Mouse (Mus musculus) neural tube, embryonic 15.5 days (tissue): ENCODE data around the gene Pcbp2. TPM values are rescaled to one million over a fixed set of nuclear protein-coding genes. Genes with fewer than 3 reads are reported as not detected.

Source experiments
- ATAC-seq: fragments of 200-750 bp; cut with Nextera tagmentation; 2 replicates; pipeline ENCODE4 v1.8.0; 2017; ENCODE audit warnings: mild to moderate bottlenecking, moderate TSS enrichment, moderate library complexity; ENCODE audit not compliant: low FRiP score
- H3K27ac ChIP-seq: fragments of 300-500 bp; sonication (generic); replicated peaks from 2 replicates; pipeline ENCODE4 v1.5.1; 2015; ENCODE audit warnings: mild to moderate bottlenecking, inconsistent platforms
- H3K27me3 ChIP-seq: fragments of 300-500 bp; sonication (generic); replicated peaks from 2 replicates; pipeline ENCODE4 v1.6.1; 2015; ENCODE audit warnings: inconsistent platforms
- H3K36me3 ChIP-seq: fragments of 300-500 bp; sonication (generic); 2 replicates; pipeline ENCODE4 v1.6.1; 2015; ENCODE audit warnings: inconsistent platforms
- H3K4me1 ChIP-seq: fragments of 300-500 bp; sonication (generic); 2 replicates; pipeline ENCODE4 v1.6.1; 2015; ENCODE audit warnings: inconsistent platforms
- H3K4me2 ChIP-seq: fragments of 300-500 bp; sonication (generic); 2 replicates; pipeline ENCODE4 v1.6.1; 2015; ENCODE audit warnings: inconsistent platforms, mild to moderate bottlenecking, moderate library complexity
- H3K4me3 ChIP-seq: fragments of 300-500 bp; sonication (generic); replicated peaks from 2 replicates; pipeline ENCODE4 v1.5.1; 2015; ENCODE audit warnings: mild to moderate bottlenecking, inconsistent platforms
- H3K9ac ChIP-seq: fragments of 300-500 bp; sonication (generic); replicated peaks from 2 replicates; pipeline ENCODE4 v1.6.1; 2015; ENCODE audit warnings: mild to moderate bottlenecking, inconsistent platforms
- H3K9me3 ChIP-seq: fragments of 300-500 bp; sonication (generic); replicated peaks from 2 replicates; pipeline ENCODE4 v1.6.1; 2016; ENCODE audit warnings: inconsistent platforms
- WGBS: fragments of 180-500 bp; shearing (Covaris S2); methylation state at CpG from one replicate; pipeline ENCODE4 v1.1.7; 2015; ENCODE audit warnings: mixed read lengths; 5-methylcytosine and 5-hydroxymethylcytosine counted together
- polyA plus RNA-seq: library from polyadenylated mRNA; unstranded; fragments of >200 nt; fragmentation: Nextera tagmentation; extraction: Ambion mirVana; gene quantifications from 2 replicates; pipeline ENCODE4 v1.2.1, GENCODE M21; 2015

Pcbp2 gene
- polyA plus RNA-seq, 1 experiment from 2014 or later: 117 TPM

- Histone ChIP-seq H3K9me3 (no peaks in the 10 kb centered on the region), H3K4me2 (peak overlapping the region; percentile 87), H3K27me3 (no peaks in the 10 kb centered on the region), H3K4me3 (peak overlapping the region; percentile 67), H3K4me1 (peaks cover 63% of the 10 kb centered on the region), H3K9ac (peak overlapping the region; percentile 67), H3K27ac (peak overlapping the region; percentile 92), H3K36me3 (peaks cover 16% of the 10 kb centered on the region; the same call in 1 of the 2 replicates)
- ATAC-seq: peak; percentile 79
- 7% methylated on average over 9 of the region's 9 CpGs for WGBS
These were observed 39.8 kb downstream of the Pcbp2 start for GRCm38 (mm10) chr15:102510110-102510509.

- WGBS: 3% methylated on average over 34 of the region's 34 CpGs
- H3K4me3 ChIP-seq: peak overlapping the region; percentile 67
- H3K9me3 ChIP-seq: no peaks in the 10 kb centered on the region
- peaks cover 69% of the 10 kb centered on the region for H3K4me1 ChIP-seq
- peak overlapping the region; percentile 87 for H3K4me2 ChIP-seq
- H3K36me3 ChIP-seq: peaks cover 13% of the 10 kb centered on the region; the same call in 1 of the 2 replicates
- peak overlapping the region; percentile 67 for H3K9ac ChIP-seq
- peak overlapping the region; percentile 92 for H3K27ac ChIP-seq
- ATAC-seq: peak; percentile 96
- no peaks in the 10 kb centered on the region for H3K27me3 ChIP-seq
These were observed 40.4 kb downstream of the Pcbp2 start for GRCm38 (mm10) chr15:102510590-102511284.

- no peak for ATAC-seq
- Histone ChIP-seq H3K4me3 (peak overlapping the region; percentile 67), H3K4me2 (peak overlapping the region; percentile 87), H3K9me3 (no peaks in the 10 kb centered on the region), H3K4me1 (peaks cover 75% of the 10 kb centered on the region), H3K27ac (peak overlapping the region; percentile 92), H3K27me3 (no peaks in the 10 kb centered on the region), H3K9ac (peak overlapping the region; percentile 67; the same call in 1 of the 2 replicates), H3K36me3 (peaks cover 13% of the 10 kb centered on the region; the same call in 1 of the 2 replicates)
- 5% methylated on average over 6 of the region's 6 CpGs for WGBS
These were observed 41.0 kb downstream of the Pcbp2 start for GRCm38 (mm10) chr15:102511285-102511833.

- Histone ChIP-seq H3K27me3 (no peaks in the 10 kb centered on the region), H3K4me3 (no peak overlapping the region), H3K9ac (peak overlapping the region; percentile 12; the same call in 1 of the 2 replicates), H3K27ac (peak overlapping the region; percentile 92), H3K36me3 (peaks cover 13% of the 10 kb centered on the region; the same call in 1 of the 2 replicates), H3K4me2 (peak overlapping the region; percentile 87), H3K4me1 (peaks cover 75% of the 10 kb centered on the region), H3K9me3 (no peaks in the 10 kb centered on the region)
- ATAC-seq: no peak
- 25% methylated on average over 5 of the region's 5 CpGs for WGBS
These were observed 41.7 kb downstream of the Pcbp2 start for GRCm38 (mm10) chr15:102512010-102512409.

GRCm38 (mm10) chr15:102512471-102512870, 42.1 kb downstream of the Pcbp2 start:
- H3K9ac ChIP-seq: peak overlapping the region; percentile 12; the same call in 1 of the 2 replicates
- no peak for ATAC-seq

DNA sequence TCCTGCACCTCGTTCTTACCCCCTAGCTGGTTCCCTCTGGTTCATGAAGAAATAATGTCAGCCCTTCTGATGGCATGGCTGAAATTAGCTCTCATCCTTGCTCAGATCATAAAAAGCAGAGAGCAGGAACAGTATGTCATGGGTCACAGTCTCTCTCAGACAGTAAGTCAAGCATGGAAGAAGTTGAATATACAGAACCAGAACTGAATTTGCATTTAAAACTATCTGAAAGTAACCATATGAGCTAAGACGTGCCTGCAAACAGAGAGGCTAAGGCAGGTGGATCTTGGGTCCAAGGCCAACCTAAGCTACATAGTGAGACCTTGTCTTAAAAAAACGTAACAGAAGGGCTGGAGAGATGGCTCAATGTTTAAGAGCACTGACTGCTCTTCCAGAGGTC, 42.7 kb downstream of the Pcbp2 start:
- Histone ChIP-seq H3K9ac (no peak overlapping the region), H3K4me1 (peaks cover 75% of the 10 kb centered on the region), H3K27me3 (no peaks in the 10 kb centered on the region), H3K9me3 (no peaks in the 10 kb centered on the region), H3K4me3 (no peak overlapping the region), H3K27ac (no peak overlapping the region), H3K36me3 (0 out of 2 replicates have a peak, but pooled peaks cover 5% of the 10 kb centered on the region), H3K4me2 (no peak overlapping the region)
- no peak for ATAC-seq
- WGBS: 78% methylated on average over 3 of the region's 3 CpGs

More at GRCm38 (mm10) chr15:102512471-102512870, 42.1 kb downstream of the Pcbp2 start:
- no peak overlapping the region for H3K4me3 ChIP-seq
- peaks cover 11% of the 10 kb centered on the region; the same call in 1 of the 2 replicates for H3K36me3 ChIP-seq
- H3K9me3 ChIP-seq: no peaks in the 10 kb centered on the region
- peak overlapping the region; percentile 87 for H3K4me2 ChIP-seq
- no peaks in the 10 kb centered on the region for H3K27me3 ChIP-seq
- peak overlapping the region; percentile 92 for H3K27ac ChIP-seq
- H3K4me1 ChIP-seq: peaks cover 75% of the 10 kb centered on the region

- Histone ChIP-seq H3K4me1 (peaks cover 71% of the 10 kb centered on the region), H3K27ac (peak overlapping the region; percentile 100; the same call in 1 of the 2 replicates), H3K36me3 (no peaks in the 10 kb centered on the region), H3K27me3 (no peaks in the 10 kb centered on the region), H3K9ac (peak overlapping the region; percentile 85), H3K4me3 (peak overlapping the region; percentile 66), H3K9me3 (no peaks in the 10 kb centered on the region), H3K4me2 (peak overlapping the region; percentile 78)
- 82% methylated on average over 2 of the region's 2 CpGs for WGBS
- ATAC-seq: no peak
These were observed 44.9 kb downstream of the Pcbp2 start for GRCm38 (mm10) chr15:102515261-102515660.

- no peaks in the 10 kb centered on the region for H3K9me3 ChIP-seq
- 56% methylated on average over 4 of the region's 4 CpGs for WGBS
- peak overlapping the region; percentile 78 for H3K4me2 ChIP-seq
- peak overlapping the region; percentile 100 for H3K27ac ChIP-seq
- peak overlapping the region; percentile 66 for H3K4me3 ChIP-seq
- ATAC-seq: no peak
- H3K9ac ChIP-seq: peak overlapping the region; percentile 85
- no peaks in the 10 kb centered on the region for H3K36me3 ChIP-seq
- peaks cover 74% of the 10 kb centered on the region for H3K4me1 ChIP-seq
- H3K27me3 ChIP-seq: no peaks in the 10 kb centered on the region
These were observed 45.5 kb downstream of the Pcbp2 start for GRCm38 (mm10) chr15:102515791-102516190.

GRCm38 (mm10) chr15:102516293-102516692, 46.0 kb downstream of the Pcbp2 start:
- H3K9me3 ChIP-seq: no peaks in the 10 kb centered on the region
- H3K4me3 ChIP-seq: peak overlapping the region; percentile 66
- under 1% methylated on average over 12 of the region's 12 CpGs for WGBS
- H3K27ac ChIP-seq: peak overlapping the region; percentile 100
- H3K4me1 ChIP-seq: peaks cover 69% of the 10 kb centered on the region
- H3K36me3 ChIP-seq: peaks cover 3% of the 10 kb centered on the region; the same call in 1 of the 2 replicates
- peak overlapping the region; percentile 85 for H3K9ac ChIP-seq
- H3K4me2 ChIP-seq: peak overlapping the region; percentile 78
- no peaks in the 10 kb centered on the region for H3K27me3 ChIP-seq
- ATAC-seq: no peak

DNA sequence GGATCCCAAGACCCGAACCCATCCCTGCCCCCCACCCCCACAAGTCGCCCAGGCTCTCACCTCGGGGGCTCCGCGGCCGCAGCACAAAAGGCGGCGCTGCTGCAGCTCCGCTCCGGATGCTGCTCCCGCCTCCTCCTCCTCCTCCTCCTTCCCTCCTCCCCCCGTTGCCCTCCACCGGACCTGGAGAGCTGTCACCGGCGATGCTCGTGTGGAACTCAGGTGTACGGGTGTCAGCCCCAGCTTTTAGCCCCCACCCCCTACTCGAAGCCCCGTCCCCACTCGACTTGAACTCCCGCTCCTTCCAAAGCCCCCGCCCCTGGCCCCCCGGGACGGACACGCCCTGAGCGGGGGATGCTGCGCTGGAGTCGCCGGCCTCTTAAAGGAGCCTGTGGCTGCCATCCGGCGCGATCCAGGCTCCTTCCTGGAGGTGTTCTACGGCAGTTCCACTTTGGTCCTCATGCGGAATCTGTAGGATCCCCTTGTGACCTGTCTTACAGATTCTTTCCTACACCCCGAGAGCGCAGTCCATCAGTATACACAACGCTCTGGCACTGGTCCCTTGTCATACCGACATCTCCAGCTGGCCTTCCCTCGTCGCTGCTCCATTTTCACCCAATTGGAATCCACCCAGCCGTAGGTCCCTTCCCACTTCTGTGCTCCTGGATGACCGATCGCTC, 46.5 kb downstream of the Pcbp2 start, which contains the start of gene Map3k12:
Map3k12 (minus strand) TSS at position 337 of the 677 bp plus-strand sequence.
- H3K4me1 ChIP-seq: peaks cover 63% of the 10 kb centered on the region
- no peaks in the 10 kb centered on the region for H3K27me3 ChIP-seq
- under 1% methylated on average over 43 of the region's 43 CpGs for WGBS
- H3K4me3 ChIP-seq: peak within 1 kb of the TSS; percentile 66
- peak within 1 kb of the TSS; percentile 100 for H3K27ac ChIP-seq
- no peaks in the 10 kb centered on the region for H3K9me3 ChIP-seq
- H3K9ac ChIP-seq: peak within 1 kb of the TSS; percentile 85
- H3K4me2 ChIP-seq: peak within 1 kb of the TSS; percentile 78
- ATAC-seq: peak; percentile 13; the same call in 1 of the 2 replicates
- peaks cover 7% of the 10 kb centered on the region; the same call in 1 of the 2 replicates for H3K36me3 ChIP-seq

- H3K4me3 ChIP-seq: peak overlapping the region; percentile 66
- H3K4me1 ChIP-seq: peaks cover 55% of the 10 kb centered on the region
- 0% methylated on average over 10 of the region's 10 CpGs for WGBS
- peak overlapping the region; percentile 100 for H3K27ac ChIP-seq
- no peaks in the 10 kb centered on the region for H3K9me3 ChIP-seq
- no peaks in the 10 kb centered on the region for H3K27me3 ChIP-seq
- ATAC-seq: no peak
- peak overlapping the region; percentile 85 for H3K9ac ChIP-seq
- peak overlapping the region; percentile 78 for H3K4me2 ChIP-seq
- H3K36me3 ChIP-seq: peaks cover 14% of the 10 kb centered on the region
These were observed 47.3 kb downstream of the Pcbp2 start for GRCm38 (mm10) chr15:102517631-102517975.
